Mouse (Mus musculus): ENCODE results near the gene Gprc5d. TPM values are rescaled to one million over a fixed set of nuclear protein-coding genes. Genes with fewer than 3 reads are reported as not detected.

Gprc5d gene
- polyA plus RNA-seq (2014; fragmentation: Nextera tagmentation; extraction: Ambion mirVana): not detected in 2 replicates

DNA sequence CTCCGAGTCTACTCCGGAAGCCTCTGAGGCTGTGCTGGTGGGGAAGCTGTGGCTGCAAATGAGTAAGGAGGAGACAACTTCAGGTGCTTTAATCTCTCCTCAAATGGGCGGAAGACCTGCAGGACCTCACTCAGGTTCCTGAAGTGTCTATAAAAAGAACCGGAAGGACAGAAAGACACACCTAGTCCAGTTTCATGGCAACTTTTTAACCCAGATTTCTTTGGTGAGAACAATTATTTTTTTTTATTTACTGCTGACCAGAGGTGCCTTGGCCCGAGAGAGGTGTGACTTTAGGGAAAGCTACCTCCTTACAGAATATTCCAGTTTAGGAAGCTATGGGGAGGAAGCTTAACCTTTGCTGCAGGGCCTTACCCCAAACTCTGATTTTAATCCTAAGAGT, at the start of gene Gprc5d:
Gene Gprc5d, minus strand, starts transcription at position 101 of the 400 bp plus-strand sequence.
- no peak for ATAC-seq (replicated peaks; ENCODE audit: low FRiP score)
- Histone ChIP-seq H3K4me1 (replicated peaks; ENCODE audit: control insufficient read depth, insufficient read depth, low read length) (no peaks in the 10 kb centered on the region), H3K9me3 (ENCODE audit: control insufficient read depth, low read length) (no peaks in the 10 kb centered on the region), H3K36me3 (ENCODE audit: control insufficient read depth, insufficient read depth, low read length) (no peaks in the 10 kb centered on the region), H3K27ac (ENCODE audit: low read depth, low read length) (no peak within 1 kb of the TSS), H3K4me3 (ENCODE audit: low read depth, low read length) (no peak within 1 kb of the TSS), H3K27me3 (ENCODE audit: control insufficient read depth, insufficient read depth, low read length) (no peaks in the 10 kb centered on the region), H3K4me2 (ENCODE audit: low read depth, low read length, severe bottlenecking) (no peak within 1 kb of the TSS), H3K9ac (ENCODE audit: low read length) (no peak within 1 kb of the TSS)
- no peak for DNase-seq (ENCODE audit: low spot score)
- 88% methylated on average over 5 of the region's 5 CpGs for WGBS

GRCm38 (mm10) chr6:135166712-135167111, 48.6 kb upstream of the Gprc5d start:
- H3K27me3 ChIP-seq (ENCODE audit: control insufficient read depth, insufficient read depth, low read length): no peaks in the 10 kb centered on the region
- no peaks in the 10 kb centered on the region; the same call in 1 of the 2 replicates for H3K4me1 ChIP-seq (replicated peaks; ENCODE audit: control insufficient read depth, insufficient read depth, low read length)
- no peak overlapping the region for H3K4me2 ChIP-seq (ENCODE audit: low read depth, low read length, severe bottlenecking)
- H3K9ac ChIP-seq (ENCODE audit: low read length): no peak overlapping the region
- H3K9me3 ChIP-seq (ENCODE audit: control insufficient read depth, low read length): no peaks in the 10 kb centered on the region
- ATAC-seq (replicated peaks; ENCODE audit: low FRiP score) (no peak), DNase-seq (ENCODE audit: low spot score) (no peak)
- no peaks in the 10 kb centered on the region for H3K36me3 ChIP-seq (ENCODE audit: control insufficient read depth, insufficient read depth, low read length)
- WGBS: 47% methylated on average over 5 of the region's 5 CpGs
- no peak overlapping the region for H3K27ac ChIP-seq (ENCODE audit: low read depth, low read length)
- H3K4me3 ChIP-seq (ENCODE audit: low read depth, low read length): no peak overlapping the region

- 89% methylated on average over 3 of the region's 3 CpGs for WGBS
- Histone ChIP-seq H3K9me3 (ENCODE audit: control insufficient read depth, low read length) (no peaks in the 10 kb centered on the region), H3K4me3 (ENCODE audit: low read depth, low read length) (no peak overlapping the region), H3K4me2 (ENCODE audit: low read depth, low read length, severe bottlenecking) (no peak overlapping the region), H3K9ac (ENCODE audit: low read length) (no peak overlapping the region), H3K4me1 (replicated peaks; ENCODE audit: control insufficient read depth, insufficient read depth, low read length) (no peaks in the 10 kb centered on the region; the same call in 1 of the 2 replicates), H3K36me3 (ENCODE audit: control insufficient read depth, insufficient read depth, low read length) (no peaks in the 10 kb centered on the region), H3K27ac (ENCODE audit: low read depth, low read length) (no peak overlapping the region), H3K27me3 (ENCODE audit: control insufficient read depth, insufficient read depth, low read length) (no peaks in the 10 kb centered on the region)
- ATAC-seq (replicated peaks; ENCODE audit: low FRiP score) (no peak), DNase-seq (ENCODE audit: low spot score) (no peak)
Observed at GRCm38 (mm10) chr6:135166262-135166661, 48.2 kb upstream of the Gprc5d start.

GRCm38 (mm10) chr6:135165706-135166105, 47.6 kb upstream of the Gprc5d start:
- Histone ChIP-seq H3K36me3 (ENCODE audit: control insufficient read depth, insufficient read depth, low read length) (no peaks in the 10 kb centered on the region), H3K9ac (ENCODE audit: low read length) (no peak overlapping the region), H3K27me3 (ENCODE audit: control insufficient read depth, insufficient read depth, low read length) (no peaks in the 10 kb centered on the region), H3K27ac (ENCODE audit: low read depth, low read length) (no peak overlapping the region), H3K4me3 (ENCODE audit: low read depth, low read length) (no peak overlapping the region), H3K9me3 (ENCODE audit: control insufficient read depth, low read length) (no peaks in the 10 kb centered on the region), H3K4me1 (replicated peaks; ENCODE audit: control insufficient read depth, insufficient read depth, low read length) (no peaks in the 10 kb centered on the region; the same call in 1 of the 2 replicates), H3K4me2 (ENCODE audit: low read depth, low read length, severe bottlenecking) (no peak overlapping the region)
- no peak for DNase-seq (ENCODE audit: low spot score)
- no peak for ATAC-seq (replicated peaks; ENCODE audit: low FRiP score)
- 78% methylated on average over 2 of the region's 2 CpGs for WGBS

DNA sequence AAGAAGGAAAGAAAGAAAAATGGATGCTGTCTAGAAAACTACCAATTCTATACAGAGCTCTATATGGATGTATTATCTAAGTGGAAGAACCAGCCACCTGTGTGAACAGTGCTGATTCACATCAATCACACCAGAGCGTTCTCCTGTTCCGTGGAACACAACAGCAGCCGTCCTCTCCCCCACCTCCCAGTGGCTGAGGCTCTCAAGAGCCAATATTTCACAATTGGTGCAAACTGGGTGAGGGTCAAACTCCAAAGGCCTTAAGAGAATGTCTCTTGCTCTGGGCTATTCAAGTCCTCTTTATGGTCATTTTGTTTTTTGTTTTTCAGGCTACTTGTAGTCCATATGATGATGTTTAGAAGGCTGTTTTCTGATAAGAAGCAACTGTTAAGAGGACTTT, 47.1 kb upstream of the Gprc5d start:
- no peaks in the 10 kb centered on the region for H3K27me3 ChIP-seq (ENCODE audit: control insufficient read depth, insufficient read depth, low read length)
- H3K4me1 ChIP-seq (replicated peaks; ENCODE audit: control insufficient read depth, insufficient read depth, low read length): no peaks in the 10 kb centered on the region; the same call in 1 of the 2 replicates
- DNase-seq (ENCODE audit: low spot score) (no peak), ATAC-seq (replicated peaks; ENCODE audit: low FRiP score) (no peak)
- H3K27ac ChIP-seq (ENCODE audit: low read depth, low read length): no peak overlapping the region
- H3K4me3 ChIP-seq (ENCODE audit: low read depth, low read length): no peak overlapping the region
- no peak overlapping the region for H3K9ac ChIP-seq (ENCODE audit: low read length)
- H3K4me2 ChIP-seq (ENCODE audit: low read depth, low read length, severe bottlenecking): no peak overlapping the region
- no peaks in the 10 kb centered on the region for H3K9me3 ChIP-seq (ENCODE audit: control insufficient read depth, low read length)
- H3K36me3 ChIP-seq (ENCODE audit: control insufficient read depth, insufficient read depth, low read length): no peaks in the 10 kb centered on the region
- 91% methylated on average over 3 of the region's 3 CpGs for WGBS

DNA sequence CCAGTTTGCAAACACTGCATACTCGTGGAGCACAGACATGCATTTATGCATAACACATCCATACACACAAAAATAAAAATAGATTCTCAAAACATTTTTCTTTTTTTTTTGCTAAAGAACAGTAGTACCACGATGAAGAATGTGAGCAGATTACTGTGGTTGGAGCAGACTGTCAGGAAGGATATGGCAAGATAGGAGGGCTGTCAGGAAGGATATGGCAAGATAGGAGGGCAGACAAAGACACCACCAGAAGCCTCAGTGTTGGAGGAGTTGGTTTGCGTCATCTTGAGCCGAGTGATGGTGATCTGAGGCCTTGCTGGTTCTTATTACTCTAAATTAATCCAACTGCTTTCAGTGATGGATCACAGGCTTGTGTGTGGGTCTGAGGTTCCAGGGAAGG, 44.8 kb upstream of the Gprc5d start:
- DNase-seq (ENCODE audit: low spot score) (no peak), ATAC-seq (replicated peaks; ENCODE audit: low FRiP score) (no peak)
- Histone ChIP-seq H3K9ac (ENCODE audit: low read length) (no peak overlapping the region), H3K4me3 (ENCODE audit: low read depth, low read length) (no peak overlapping the region), H3K27ac (ENCODE audit: low read depth, low read length) (no peak overlapping the region), H3K4me1 (replicated peaks; ENCODE audit: control insufficient read depth, insufficient read depth, low read length) (no peaks in the 10 kb centered on the region; the same call in 1 of the 2 replicates), H3K27me3 (ENCODE audit: control insufficient read depth, insufficient read depth, low read length) (no peaks in the 10 kb centered on the region), H3K4me2 (ENCODE audit: low read depth, low read length, severe bottlenecking) (no peak overlapping the region), H3K9me3 (ENCODE audit: control insufficient read depth, low read length) (no peaks in the 10 kb centered on the region), H3K36me3 (ENCODE audit: control insufficient read depth, insufficient read depth, low read length) (no peaks in the 10 kb centered on the region)
- WGBS: 83% methylated on average over 4 of the region's 4 CpGs

DNA sequence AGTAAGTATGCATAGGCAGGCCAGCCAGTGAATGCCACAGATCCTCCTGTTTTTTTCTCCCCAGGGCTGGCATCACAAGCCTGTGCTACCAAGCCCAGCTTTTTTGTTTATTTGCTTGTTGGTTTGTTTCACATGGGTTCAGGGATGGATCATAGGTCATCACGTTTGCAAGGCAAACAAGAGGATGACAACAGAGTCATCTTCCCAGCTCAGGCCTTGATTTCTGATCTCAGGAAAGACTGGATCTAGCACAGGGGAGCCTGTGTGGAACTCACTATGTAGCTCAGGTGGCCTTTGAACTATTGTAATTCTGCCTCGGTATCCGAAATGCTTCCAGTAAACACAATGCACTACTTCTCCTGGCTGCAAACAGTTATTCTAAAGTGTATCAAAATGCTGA, 44.2 kb upstream of the Gprc5d start:
- DNase-seq (ENCODE audit: low spot score) (no peak), ATAC-seq (replicated peaks; ENCODE audit: low FRiP score) (no peak)
- Histone ChIP-seq H3K27me3 (ENCODE audit: control insufficient read depth, insufficient read depth, low read length) (no peaks in the 10 kb centered on the region), H3K9ac (ENCODE audit: low read length) (no peak overlapping the region), H3K36me3 (ENCODE audit: control insufficient read depth, insufficient read depth, low read length) (no peaks in the 10 kb centered on the region), H3K27ac (ENCODE audit: low read depth, low read length) (no peak overlapping the region), H3K9me3 (ENCODE audit: control insufficient read depth, low read length) (no peaks in the 10 kb centered on the region), H3K4me3 (ENCODE audit: low read depth, low read length) (no peak overlapping the region), H3K4me2 (ENCODE audit: low read depth, low read length, severe bottlenecking) (no peak overlapping the region), H3K4me1 (replicated peaks; ENCODE audit: control insufficient read depth, insufficient read depth, low read length) (no peaks in the 10 kb centered on the region)
- WGBS: 85% methylated on average over 3 of the region's 3 CpGs

DNA sequence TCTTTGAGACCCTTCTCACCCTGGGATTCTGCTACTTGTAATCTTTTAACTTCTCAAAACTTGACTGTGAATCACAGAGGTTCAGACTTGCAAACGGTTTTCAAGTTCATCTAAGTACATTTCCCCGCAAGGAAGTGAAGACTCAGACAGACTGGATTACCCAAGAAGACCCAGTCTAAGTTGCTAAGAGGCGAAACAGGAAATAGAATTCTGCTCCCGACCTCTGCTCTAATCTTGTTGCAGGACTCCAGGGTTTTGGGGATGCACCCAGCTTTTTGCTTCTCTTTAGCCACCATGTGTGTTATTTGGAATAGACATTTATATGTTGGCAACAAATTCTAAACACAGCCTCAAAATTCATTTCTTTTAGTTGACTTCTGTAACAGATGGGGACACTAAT, 43.3 kb upstream of the Gprc5d start:
- ATAC-seq (replicated peaks; ENCODE audit: low FRiP score) (no peak), DNase-seq (ENCODE audit: low spot score) (no peak)
- Histone ChIP-seq H3K9me3 (ENCODE audit: control insufficient read depth, low read length) (no peaks in the 10 kb centered on the region), H3K27me3 (ENCODE audit: control insufficient read depth, insufficient read depth, low read length) (no peaks in the 10 kb centered on the region), H3K36me3 (ENCODE audit: control insufficient read depth, insufficient read depth, low read length) (no peaks in the 10 kb centered on the region), H3K4me2 (ENCODE audit: low read depth, low read length, severe bottlenecking) (no peak overlapping the region), H3K9ac (ENCODE audit: low read length) (no peak overlapping the region), H3K4me1 (replicated peaks; ENCODE audit: control insufficient read depth, insufficient read depth, low read length) (no peaks in the 10 kb centered on the region), H3K27ac (ENCODE audit: low read depth, low read length) (no peak overlapping the region), H3K4me3 (ENCODE audit: low read depth, low read length) (no peak overlapping the region)
- 73% methylated on average over 4 of the region's 4 CpGs for WGBS

- no peak overlapping the region for H3K4me3 ChIP-seq (ENCODE audit: low read depth, low read length)
- H3K9ac ChIP-seq (ENCODE audit: low read length): no peak overlapping the region
- no peak overlapping the region for H3K27ac ChIP-seq (ENCODE audit: low read depth, low read length)
- ATAC-seq (replicated peaks; ENCODE audit: low FRiP score) (no peak), DNase-seq (ENCODE audit: low spot score) (no peak)
- no peaks in the 10 kb centered on the region for H3K36me3 ChIP-seq (ENCODE audit: control insufficient read depth, insufficient read depth, low read length)
- H3K4me1 ChIP-seq (replicated peaks; ENCODE audit: control insufficient read depth, insufficient read depth, low read length): no peaks in the 10 kb centered on the region
- no peak overlapping the region for H3K4me2 ChIP-seq (ENCODE audit: low read depth, low read length, severe bottlenecking)
- WGBS: 28% methylated on average over 4 of the region's 4 CpGs
- H3K9me3 ChIP-seq (ENCODE audit: control insufficient read depth, low read length): no peaks in the 10 kb centered on the region
- H3K27me3 ChIP-seq (ENCODE audit: control insufficient read depth, insufficient read depth, low read length): no peaks in the 10 kb centered on the region
Observed at GRCm38 (mm10) chr6:135158509-135158908, 40.4 kb upstream of the Gprc5d start.

Measured in forebrain, embryonic 11.5 days (tissue).